In the genomic region with DNA sequence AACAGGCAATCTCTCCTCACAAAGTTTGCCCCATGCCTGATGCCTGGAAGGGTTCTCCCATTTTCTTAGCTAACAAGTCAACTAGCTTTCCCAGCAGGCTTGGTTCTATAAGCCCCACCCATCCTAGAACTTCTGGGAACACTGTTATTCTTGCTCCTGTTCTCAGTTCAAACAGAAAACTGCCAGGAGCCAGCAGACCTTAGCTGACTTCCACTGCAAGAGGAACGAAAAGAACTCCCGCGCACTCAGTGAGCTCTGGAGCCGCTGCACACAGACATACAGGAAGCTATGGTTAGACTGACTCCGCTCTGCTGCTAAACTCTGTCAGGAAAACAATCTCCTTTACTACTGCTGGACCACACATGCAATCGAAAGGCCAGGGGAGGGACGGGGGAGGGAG, we compare ENCODE assay signal across 8 mouse cellular contexts.
DNase-seq lines count a peak whose midpoint lies in the region; ATAC-seq and TF ChIP-seq lines count a peak whose summit lies in the region.

No protein-coding gene starts in this region.

- no peak for ATAC-seq in heart, embryonic 13.5 days (ENCODE audit: extremely low read depth, insufficient number of reproducible peaks, low FRiP score, low TSS enrichment)
- ATAC-seq in liver, embryonic 15.5 days (ENCODE audit: insufficient read depth) = no peak
- ATAC-seq in activated CD4-positive, CD25-positive, alpha-beta regulatory T cell, adult 4 months = no peak

- peak overlapping the region; percentile 65 for H3K4me2 ChIP-seq in heart, embryonic 13.5 days
- H3K4me2 ChIP-seq in liver, embryonic 15.5 days = peak overlapping the region; percentile 27; the same call in 1 of the 2 replicates

- peak overlapping the region; percentile 67 for H3K9ac ChIP-seq in heart, embryonic 13.5 days
- no peak overlapping the region for H3K9ac ChIP-seq in liver, embryonic 15.5 days

- TF ChIP-seq CTCF in left cerebral cortex, adult 2 months (IDR thresholded peaks at IDR 0.05) = no peak

- H3K27ac ChIP-seq in left cerebral cortex, adult 2 months = peak overlapping the region; percentile 50; the same call in 1 of the 2 replicates
- peak overlapping the region; percentile 90 for H3K27ac ChIP-seq in heart, embryonic 13.5 days (replicated peaks)
- no peak overlapping the region for H3K27ac ChIP-seq in liver, embryonic 15.5 days (replicated peaks)

- peaks cover 54% of the 10 kb centered on the region for H3K36me3 ChIP-seq in heart, embryonic 13.5 days
- peaks cover 10% of the 10 kb centered on the region for H3K36me3 ChIP-seq in liver, embryonic 15.5 days (replicated peaks)

- intact Hi-C loops in left cerebral cortex, adult 2 months (cut with DNase I) = no loop called here

- no peak overlapping the region for H3K4me3 ChIP-seq in left cerebral cortex, adult 2 months
- peak overlapping the region; percentile 36 for H3K4me3 ChIP-seq in heart, embryonic 13.5 days
- H3K4me3 ChIP-seq in liver, embryonic 15.5 days (replicated peaks) = no peak overlapping the region

- no peaks in the 10 kb centered on the region for H3K9me3 ChIP-seq in heart, embryonic 13.5 days
- H3K9me3 ChIP-seq in liver, embryonic 15.5 days (replicated peaks) = no peaks in the 10 kb centered on the region

- peaks cover 16% of the 10 kb centered on the region for H3K4me1 ChIP-seq in heart, embryonic 13.5 days
- peaks cover 7% of the 10 kb centered on the region; the same call in 1 of the 2 replicates for H3K4me1 ChIP-seq in liver, embryonic 15.5 days (replicated peaks)

- DNase-seq in left cerebral cortex, adult 2 months (ENCODE audit: extremely low spot score in 1 of 2, low spot score in 2 of 2) = no peak
- DNase-seq in left cerebral cortex, adult 9 months (ENCODE audit: low spot score in 2 of 2) = no peak
- peak; percentile 75 for DNase-seq in brain, adult 2 months (ENCODE audit: low read depth, low spot score)
- DNase-seq in testis, postnatal 14 days (ENCODE audit: low spot score) = no peak
- DNase-seq in ovary, postnatal 14 days (ENCODE audit: low spot score) = no peak

- H3K27me3 ChIP-seq in heart, embryonic 13.5 days (replicated peaks) = no peaks in the 10 kb centered on the region
- H3K27me3 ChIP-seq in liver, embryonic 15.5 days = no peaks in the 10 kb centered on the region

- 8% methylated on average over 6 of the region's 7 CpGs for WGBS in heart, embryonic 13.5 days
- 15% methylated on average over 6 of the region's 7 CpGs for WGBS in liver, embryonic 15.5 days (ENCODE audit: insufficient replicate concordance)
